Mouse (Mus musculus) hindbrain, embryonic 15.5 days (tissue): ENCODE results near the gene Ctcf. TPM values are rescaled to one million over a fixed set of nuclear protein-coding genes. Genes with fewer than 3 reads are reported as not detected.
A peak's percentile ranks its signal among the peaks of the same experiment; 100 is the strongest.

ENCODE experiments used
- ATAC-seq: fragments of 200-750 bp; cut with Nextera tagmentation; 2 replicates; pipeline ENCODE4 v1.8.0; 2017; ENCODE audit warnings: low read depth, moderate number of reproducible peaks, moderate TSS enrichment; ENCODE audit not compliant: low FRiP score
- H3K27ac ChIP-seq: fragments of 300-500 bp; sonication (generic); replicated peaks from 2 replicates; pipeline ENCODE4 v1.5.1; 2015; ENCODE audit warnings: mild to moderate bottlenecking, inconsistent platforms
- H3K27me3 ChIP-seq: fragments of 300-500 bp; sonication (generic); 2 replicates; pipeline ENCODE4 v1.6.1; 2015; ENCODE audit warnings: control low read depth, inconsistent platforms
- H3K36me3 ChIP-seq: fragments of 300-500 bp; sonication (generic); 2 replicates; pipeline ENCODE4 v1.6.1; 2015; ENCODE audit warnings: control low read depth, inconsistent platforms
- H3K4me1 ChIP-seq: fragments of 300-500 bp; sonication (generic); replicated peaks from 2 replicates; pipeline ENCODE4 v1.6.1; 2015; ENCODE audit warnings: control low read depth, inconsistent platforms
- H3K4me2 ChIP-seq: fragments of 300-500 bp; sonication (generic); 2 replicates; pipeline ENCODE4 v1.6.1; 2015; ENCODE audit warnings: moderate library complexity, mild to moderate bottlenecking, inconsistent platforms
- H3K4me3 ChIP-seq: fragments of 300-500 bp; sonication (generic); 2 replicates; pipeline ENCODE4 v1.5.1; 2015; ENCODE audit warnings: mild to moderate bottlenecking, inconsistent platforms
- H3K9ac ChIP-seq: fragments of 300-500 bp; sonication (generic); 2 replicates; pipeline ENCODE4 v1.6.1; 2015; ENCODE audit warnings: inconsistent platforms
- H3K9me3 ChIP-seq: fragments of 300-500 bp; sonication (generic); 2 replicates; pipeline ENCODE4 v1.6.1; 2016; ENCODE audit warnings: control low read depth, inconsistent platforms
- WGBS: fragments of 180-500 bp; shearing (Covaris S2); methylation state at CpG from one replicate; pipeline ENCODE4 v1.1.7; 2015; 5-methylcytosine and 5-hydroxymethylcytosine counted together
- polyA plus RNA-seq: library from polyadenylated mRNA; unstranded; fragments of >200 nt; fragmentation: Nextera tagmentation; extraction: Ambion mirVana; gene quantifications from 2 replicates; pipeline ENCODE4 v1.2.1, GENCODE M21; 2015

The Ctcf gene
- polyA plus RNA-seq, 1 experiment from 2014 or later = 100 TPM

DNA sequence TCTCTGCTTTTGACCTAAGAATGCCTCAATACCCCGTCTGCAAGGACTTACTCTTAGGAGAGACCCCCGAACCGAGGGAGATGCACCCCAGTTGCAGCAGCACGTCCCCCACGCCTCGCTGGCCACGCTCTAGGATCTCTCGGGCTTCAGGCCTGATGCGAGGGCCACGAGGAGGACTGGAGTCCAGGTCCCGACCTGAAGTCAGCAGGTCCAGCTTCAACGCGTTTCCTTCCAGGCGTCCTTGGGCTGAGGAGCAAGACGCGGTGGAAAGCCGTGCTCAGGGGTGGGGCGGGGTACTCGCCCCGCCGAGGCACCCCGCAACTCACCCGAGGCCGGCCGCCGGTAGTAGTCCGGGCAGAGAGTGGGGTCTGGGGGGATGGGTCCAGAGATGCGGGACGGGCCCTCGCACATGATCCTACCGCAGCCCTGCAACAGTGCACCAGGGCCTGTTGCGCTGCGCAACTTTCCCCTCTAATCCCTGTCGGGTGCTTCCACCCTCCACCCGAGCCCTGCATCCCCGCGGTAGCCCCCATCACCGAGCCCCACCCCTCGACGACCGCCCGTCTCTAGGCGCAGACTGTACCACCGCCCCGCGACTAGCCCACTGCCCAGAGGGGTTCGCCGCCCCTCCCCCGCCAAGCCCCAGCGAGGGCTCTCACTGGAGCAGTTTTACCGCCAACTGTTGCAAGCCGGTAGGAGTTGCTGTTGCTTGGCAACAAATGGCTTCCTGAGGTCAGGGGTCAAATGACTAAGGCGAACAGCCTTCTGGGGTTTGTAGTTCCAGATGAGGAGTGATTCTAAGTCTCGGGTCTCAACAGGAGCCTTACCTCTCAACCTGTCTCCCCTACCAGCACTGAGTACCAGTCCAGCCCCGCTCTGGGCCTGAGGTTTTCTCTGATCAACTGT lies 71.4 kb downstream of the Ctcf start, which contains the start of the genes 4933405L10Rik and Enkd1:
TSS of gene 4933405L10Rik (plus strand) at position 158 of the 906 bp plus-strand sequence.
TSS of gene Enkd1 (minus strand) at position 713 of the 906 bp plus-strand sequence.
- Histone ChIP-seq H3K27ac (0 out of 2 replicates have a peak within 1 kb of the TSS, but pooled peaks have one; percentile 7), H3K9me3 (no peaks in the 10 kb centered on the region), H3K4me3 (peak within 1 kb of the TSS; percentile 77), H3K4me2 (peak within 1 kb of the TSS; percentile 98), H3K36me3 (peaks cover 10% of the 10 kb centered on the region), H3K4me1 (peaks cover 25% of the 10 kb centered on the region), H3K9ac (peak within 1 kb of the TSS; percentile 54), H3K27me3 (no peaks in the 10 kb centered on the region)
- peak; percentile 83 for ATAC-seq
- under 1% methylated on average over 55 of the region's 55 CpGs for WGBS

DNA sequence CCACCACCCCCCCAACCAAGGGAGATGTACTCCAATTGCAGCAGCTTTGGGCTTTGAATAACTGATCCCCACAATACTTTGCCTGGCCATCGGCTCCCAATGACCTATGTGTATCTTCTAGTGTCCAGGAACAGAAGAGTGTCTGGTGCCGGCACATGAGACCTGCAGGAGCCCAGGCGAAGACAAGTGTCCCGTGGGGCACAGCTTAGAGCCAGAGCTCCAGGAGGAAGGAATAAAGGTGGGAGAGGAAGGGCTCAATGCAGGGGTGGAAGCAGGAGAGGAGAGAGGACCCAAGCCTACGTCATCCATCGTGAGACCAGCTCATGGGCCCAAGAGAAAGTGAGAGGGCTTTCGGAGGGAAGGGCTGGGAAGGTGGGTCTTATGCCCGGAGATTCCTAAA lies 72.3 kb downstream of the Ctcf start:
- 93% methylated on average over 8 of the region's 8 CpGs for WGBS
- H3K4me1 ChIP-seq = peaks cover 18% of the 10 kb centered on the region
- peaks cover 4% of the 10 kb centered on the region; the same call in 1 of the 2 replicates for H3K36me3 ChIP-seq
- H3K27me3 ChIP-seq = no peaks in the 10 kb centered on the region
- no peak overlapping the region for H3K27ac ChIP-seq
- no peak overlapping the region for H3K4me2 ChIP-seq
- no peak overlapping the region for H3K4me3 ChIP-seq
- no peak overlapping the region for H3K9ac ChIP-seq
- no peaks in the 10 kb centered on the region for H3K9me3 ChIP-seq
- ATAC-seq = no peak

DNA sequence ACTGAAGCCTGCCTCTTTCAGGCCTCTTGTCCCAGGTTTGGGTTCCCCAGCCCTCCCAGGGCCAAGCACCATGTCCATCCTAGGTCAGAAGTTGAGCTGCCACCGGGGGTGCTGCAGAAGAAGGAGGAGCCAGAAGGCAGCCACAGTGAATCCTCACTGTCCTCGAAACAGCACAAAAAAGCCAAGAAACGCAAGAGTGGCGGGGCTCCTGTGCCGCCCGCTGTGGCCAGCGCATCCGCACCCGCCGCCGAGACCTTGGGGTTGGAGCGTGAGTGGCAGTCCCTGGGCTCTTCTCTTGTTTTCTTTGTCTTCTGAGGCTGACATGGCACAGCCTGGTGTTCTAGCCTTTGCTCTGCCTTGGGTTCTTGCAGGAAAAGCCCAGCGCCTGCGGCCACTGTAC lies 72.9 kb downstream of the Ctcf start:
- Histone ChIP-seq H3K9me3 (no peaks in the 10 kb centered on the region), H3K36me3 (peaks cover 2% of the 10 kb centered on the region; the same call in 1 of the 2 replicates), H3K27me3 (no peaks in the 10 kb centered on the region), H3K4me2 (no peak overlapping the region), H3K4me3 (no peak overlapping the region), H3K27ac (no peak overlapping the region), H3K4me1 (peaks cover 18% of the 10 kb centered on the region), H3K9ac (no peak overlapping the region)
- no peak for ATAC-seq
- WGBS = 80% methylated on average over 14 of the region's 14 CpGs

DNA sequence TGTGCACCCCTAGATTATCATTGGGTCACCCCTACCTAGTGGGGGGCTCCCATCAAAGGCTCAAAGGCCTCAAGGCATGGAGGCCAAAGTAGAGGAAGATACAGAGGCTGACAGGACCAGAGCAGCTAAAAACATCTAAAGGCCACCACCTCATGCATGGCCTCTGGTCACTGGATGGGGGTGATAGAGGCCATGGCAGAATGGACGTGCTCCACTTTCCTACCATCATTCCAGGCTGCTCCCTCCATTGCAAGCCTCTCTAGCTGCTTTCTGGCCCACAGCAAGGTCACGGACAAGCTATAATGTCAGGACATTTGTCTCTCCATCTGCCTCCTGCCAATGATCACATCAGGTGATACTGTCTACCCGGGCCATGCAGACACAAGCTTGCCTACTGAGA lies 75.9 kb downstream of the Ctcf start:
- WGBS = 91% methylated on average over 3 of the region's 3 CpGs
- no peaks in the 10 kb centered on the region for H3K27me3 ChIP-seq
- H3K9me3 ChIP-seq = no peaks in the 10 kb centered on the region
- H3K4me3 ChIP-seq = no peak overlapping the region
- H3K4me1 ChIP-seq = peaks cover 7% of the 10 kb centered on the region
- ATAC-seq = no peak
- no peak overlapping the region for H3K9ac ChIP-seq
- no peak overlapping the region for H3K4me2 ChIP-seq
- peaks cover 11% of the 10 kb centered on the region for H3K36me3 ChIP-seq
- no peak overlapping the region for H3K27ac ChIP-seq

DNA sequence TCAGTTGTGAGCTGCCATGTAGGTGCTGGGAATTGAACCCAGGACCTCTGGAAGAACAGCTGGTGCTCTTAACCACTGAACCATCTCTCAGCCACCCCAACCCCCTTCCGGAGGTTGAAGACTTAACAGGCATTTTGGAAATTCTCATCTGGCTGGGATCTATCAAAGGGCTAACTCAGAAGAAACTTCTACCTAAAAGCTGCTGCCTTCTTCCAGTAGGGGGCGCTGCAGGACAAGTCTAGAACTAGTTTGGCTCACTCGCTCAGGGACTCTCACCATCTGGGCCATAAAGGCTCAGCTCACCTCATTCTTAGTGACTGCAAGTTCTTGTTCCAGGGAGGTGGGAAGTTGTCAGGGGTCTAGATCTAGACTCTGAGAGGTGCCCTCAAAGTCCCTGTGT lies 77.8 kb downstream of the Ctcf start:
- Histone ChIP-seq H3K27ac (no peak overlapping the region), H3K4me1 (no peaks in the 10 kb centered on the region), H3K4me2 (no peak overlapping the region), H3K9ac (no peak overlapping the region), H3K27me3 (no peaks in the 10 kb centered on the region), H3K9me3 (no peaks in the 10 kb centered on the region), H3K4me3 (no peak overlapping the region), H3K36me3 (peaks cover 12% of the 10 kb centered on the region)
- no peak; the same call in 1 of the 2 replicates for ATAC-seq
- WGBS = 9% methylated on average over 3 of the region's 3 CpGs

DNA sequence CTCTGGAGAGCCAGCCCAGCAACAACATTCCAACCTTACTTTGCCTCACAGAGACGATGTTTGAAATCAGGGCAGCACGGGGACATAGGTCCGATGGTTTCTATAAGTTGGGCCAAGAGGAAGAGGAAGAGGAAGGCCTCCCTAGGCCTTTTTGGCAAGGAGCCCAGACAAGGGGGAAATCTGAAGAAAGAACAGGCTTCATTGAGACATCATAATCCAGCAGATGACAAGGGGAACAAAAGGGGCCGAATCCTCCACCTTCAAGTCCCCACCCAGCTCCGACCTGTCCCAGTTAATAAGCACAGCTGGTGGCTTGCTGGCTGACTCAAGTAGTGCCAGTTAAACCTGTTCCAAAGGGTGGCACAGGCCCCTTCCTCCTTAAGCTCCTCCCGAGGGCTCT lies 78.7 kb downstream of the Ctcf start:
- Histone ChIP-seq H3K27me3 (no peaks in the 10 kb centered on the region), H3K9me3 (no peaks in the 10 kb centered on the region), H3K9ac (no peak overlapping the region), H3K4me3 (no peak overlapping the region), H3K27ac (no peak overlapping the region), H3K36me3 (peaks cover 12% of the 10 kb centered on the region), H3K4me2 (no peak overlapping the region), H3K4me1 (no peaks in the 10 kb centered on the region)
- 70% methylated on average over 6 of the region's 6 CpGs for WGBS
- no peak for ATAC-seq

DNA sequence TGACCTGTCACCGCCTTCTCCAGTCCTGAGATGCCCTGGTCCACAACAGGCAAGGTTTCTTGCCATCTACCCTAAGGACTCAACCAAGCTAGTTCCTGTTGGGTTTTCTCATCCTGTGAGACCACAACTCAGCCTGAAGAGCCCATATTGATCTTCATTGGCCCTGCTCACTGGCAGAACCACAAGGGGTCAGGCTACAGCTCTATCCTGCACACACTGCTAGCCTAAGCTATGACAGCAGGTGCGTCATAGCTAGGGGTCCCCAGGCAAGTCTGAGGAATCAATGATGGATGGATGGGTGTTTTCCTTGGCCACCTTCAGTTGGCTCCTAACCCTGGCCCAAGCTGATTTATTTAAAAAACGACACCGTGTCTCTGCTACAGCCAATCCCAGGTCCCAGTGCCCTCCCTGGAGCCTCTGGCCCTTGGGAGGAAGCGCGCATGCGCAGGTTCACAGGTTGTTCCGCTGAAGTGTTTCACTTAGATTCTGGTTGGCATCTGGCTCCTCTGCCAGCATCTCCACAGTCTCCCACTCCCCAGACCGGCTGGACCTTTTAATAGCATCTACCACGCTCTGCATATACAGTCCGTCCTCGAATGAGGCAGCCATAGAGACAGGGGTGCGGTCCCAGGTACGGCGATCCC lies 80.1 kb downstream of the Ctcf start:
- H3K36me3 ChIP-seq = peaks cover 16% of the 10 kb centered on the region
- no peak for ATAC-seq
- H3K9me3 ChIP-seq = no peaks in the 10 kb centered on the region
- H3K9ac ChIP-seq = no peak overlapping the region
- H3K4me1 ChIP-seq = no peaks in the 10 kb centered on the region
- WGBS = 93% methylated on average over 15 of the region's 15 CpGs
- H3K27ac ChIP-seq = no peak overlapping the region
- no peak overlapping the region for H3K4me3 ChIP-seq
- H3K4me2 ChIP-seq = no peak overlapping the region
- no peaks in the 10 kb centered on the region for H3K27me3 ChIP-seq

DNA sequence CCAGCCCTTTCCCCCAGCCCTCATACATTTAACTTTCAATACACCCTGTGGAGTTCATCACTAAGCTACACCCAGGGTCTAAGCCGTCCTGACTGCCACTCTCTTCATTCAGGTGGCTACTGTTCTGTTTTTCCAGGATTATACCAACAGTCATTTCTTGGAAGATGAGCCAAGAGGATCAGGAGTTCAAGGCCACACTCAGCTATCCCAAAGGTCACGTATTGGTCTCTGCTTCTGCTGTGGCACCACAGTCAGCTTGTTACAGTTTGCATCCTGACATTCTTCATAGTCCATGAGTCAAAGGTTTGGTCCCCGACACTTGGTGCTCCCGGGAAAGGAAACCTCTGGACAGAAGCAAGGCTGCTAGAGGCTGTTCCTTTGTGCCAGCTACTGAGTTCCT lies 83.3 kb downstream of the Ctcf start:
- no peak overlapping the region for H3K4me3 ChIP-seq
- H3K36me3 ChIP-seq = peaks cover 31% of the 10 kb centered on the region
- H3K27ac ChIP-seq = no peak overlapping the region
- no peaks in the 10 kb centered on the region for H3K4me1 ChIP-seq
- WGBS = 87% methylated on average over 4 of the region's 4 CpGs
- ATAC-seq = no peak
- H3K9ac ChIP-seq = no peak overlapping the region
- H3K9me3 ChIP-seq = no peaks in the 10 kb centered on the region
- H3K4me2 ChIP-seq = no peak overlapping the region
- no peaks in the 10 kb centered on the region for H3K27me3 ChIP-seq

DNA sequence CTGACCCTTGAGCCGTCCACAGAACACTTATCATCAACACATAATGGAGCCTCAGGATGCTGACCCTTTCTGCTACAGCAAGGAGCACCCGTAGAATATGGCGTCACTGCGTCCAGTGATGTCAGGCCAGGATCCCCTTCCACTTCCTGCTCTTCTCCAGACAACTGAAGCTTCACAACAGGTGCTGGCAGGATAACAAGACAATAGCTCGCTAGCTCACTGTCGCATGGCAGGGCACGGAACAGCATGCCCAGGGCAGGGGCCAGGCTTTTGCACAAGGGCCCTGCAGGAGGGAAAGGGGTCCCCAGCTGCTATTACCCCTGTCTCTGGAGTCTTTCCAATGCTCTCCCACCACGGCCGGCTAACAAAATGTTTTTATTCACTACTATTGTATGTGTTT lies 86.5 kb downstream of the Ctcf start:
- Histone ChIP-seq H3K9me3 (no peaks in the 10 kb centered on the region), H3K9ac (no peak overlapping the region), H3K4me3 (no peak overlapping the region), H3K4me2 (no peak overlapping the region), H3K27ac (no peak overlapping the region), H3K36me3 (peaks cover 37% of the 10 kb centered on the region), H3K4me1 (no peaks in the 10 kb centered on the region), H3K27me3 (no peaks in the 10 kb centered on the region)
- 85% methylated on average over 9 of the region's 9 CpGs for WGBS
- no peak for ATAC-seq

DNA sequence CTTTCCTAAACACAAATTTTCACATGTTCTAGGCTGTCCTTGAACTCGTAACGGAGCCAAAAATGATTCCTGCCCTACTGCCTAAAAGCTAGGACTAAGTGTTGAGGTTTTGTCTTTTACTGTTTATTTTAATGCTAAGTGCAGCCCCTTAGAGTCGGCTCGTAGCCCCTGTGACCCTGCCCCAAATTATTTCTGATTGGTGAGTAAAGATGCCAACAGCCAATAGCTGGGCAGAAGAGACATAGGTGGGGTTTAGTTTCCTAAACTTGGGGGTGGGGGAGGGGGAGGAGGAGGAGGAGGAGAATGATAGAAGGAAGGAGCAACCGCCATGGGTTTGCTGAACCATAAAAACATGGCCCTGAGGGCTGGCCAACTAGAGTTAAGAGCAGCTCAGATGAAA lies 89.4 kb downstream of the Ctcf start:
- Histone ChIP-seq H3K4me3 (no peak overlapping the region), H3K27ac (no peak overlapping the region), H3K9me3 (no peaks in the 10 kb centered on the region), H3K36me3 (peaks cover 42% of the 10 kb centered on the region), H3K27me3 (no peaks in the 10 kb centered on the region), H3K4me2 (no peak overlapping the region), H3K4me1 (no peaks in the 10 kb centered on the region), H3K9ac (no peak overlapping the region)
- no peak for ATAC-seq
- 83% methylated on average over 5 of the region's 5 CpGs for WGBS

DNA sequence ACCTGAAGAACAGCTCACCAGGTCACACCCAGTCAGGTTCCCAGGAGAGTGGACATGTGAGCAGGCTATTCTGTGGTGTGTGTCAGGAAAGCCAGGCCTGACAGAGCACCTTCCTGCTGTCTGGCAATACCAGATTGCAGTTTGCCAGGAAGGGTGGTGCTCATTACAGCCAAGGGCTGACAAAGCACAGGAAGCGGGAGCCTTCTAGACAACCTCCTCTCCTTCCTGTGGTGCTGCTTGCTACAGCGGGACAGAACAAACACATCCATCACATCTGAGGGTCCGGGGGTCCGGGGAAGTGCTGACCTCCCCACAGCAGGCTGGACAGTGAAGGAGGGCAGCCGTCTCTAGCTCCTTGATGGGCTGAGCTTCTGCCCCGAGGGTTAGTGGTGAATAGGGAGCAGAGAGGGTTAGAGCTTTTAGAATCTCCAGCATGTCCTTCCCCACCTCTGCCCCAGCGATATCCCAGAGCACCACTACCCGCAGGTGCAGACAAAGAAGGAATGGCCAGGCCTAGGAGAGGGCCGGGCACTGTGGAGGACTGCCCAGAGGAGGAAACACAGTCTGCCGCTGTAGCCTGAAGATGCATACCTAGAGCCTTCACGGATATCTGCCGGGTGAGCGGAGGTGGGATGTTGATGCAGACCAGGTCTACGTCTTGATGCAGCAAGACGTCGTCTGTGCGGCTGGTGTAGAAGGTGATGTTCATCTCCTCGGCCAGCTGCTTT lies 91.2 kb downstream of the Ctcf start:
- ATAC-seq = 0 out of 2 replicates have a peak, but pooled peaks have one; percentile 27
- Histone ChIP-seq H3K4me3 (no peak overlapping the region), H3K36me3 (peaks cover 40% of the 10 kb centered on the region), H3K9me3 (no peaks in the 10 kb centered on the region), H3K27me3 (no peaks in the 10 kb centered on the region), H3K9ac (no peak overlapping the region), H3K4me1 (no peaks in the 10 kb centered on the region), H3K4me2 (no peak overlapping the region), H3K27ac (no peak overlapping the region)
- 83% methylated on average over 18 of the region's 18 CpGs for WGBS

DNA sequence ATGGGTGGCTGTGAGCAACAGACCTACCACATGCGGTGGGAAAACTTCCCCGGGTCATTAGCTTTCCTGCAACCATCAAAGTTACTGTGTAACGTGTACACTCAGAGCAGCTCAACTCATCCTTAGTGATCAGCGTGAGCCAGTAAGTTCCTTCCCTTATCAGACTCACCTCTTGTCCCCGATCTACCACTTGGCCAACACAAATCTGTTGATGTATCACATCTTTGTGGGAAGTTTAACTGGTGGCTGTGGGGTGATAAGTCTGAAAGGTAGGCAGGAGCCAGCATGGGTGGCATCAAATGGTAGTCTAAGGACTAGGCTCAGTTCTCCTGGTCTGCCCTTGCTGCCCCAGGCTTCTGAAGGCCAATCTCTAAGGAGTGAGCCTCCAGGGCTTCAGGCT lies 95.8 kb downstream of the Ctcf start:
- Histone ChIP-seq H3K27me3 (no peaks in the 10 kb centered on the region), H3K4me1 (no peaks in the 10 kb centered on the region), H3K9ac (no peak overlapping the region), H3K4me2 (no peak overlapping the region), H3K27ac (no peak overlapping the region), H3K4me3 (no peak overlapping the region), H3K36me3 (peaks cover 15% of the 10 kb centered on the region), H3K9me3 (no peaks in the 10 kb centered on the region)
- WGBS = 90% methylated on average over 5 of the region's 5 CpGs
- ATAC-seq = no peak
